Mouse (Mus musculus): ENCODE results near the gene Nucb1. TPM values are rescaled to one million over a fixed set of nuclear protein-coding genes. Genes with fewer than 3 reads are reported as not detected.
"Not testable (repeated sequence)": the region's sequence is repeated elsewhere in the genome, so short reads cannot be mapped to it uniquely, and the experiment has no call there.

The Nucb1 gene
- polyA plus RNA-seq, 1 experiment from 2014 or later = 209 TPM

- Histone ChIP-seq H3K4me2 (replicated peaks) (no peak overlapping the region), H3K27me3 (replicated peaks) (no peaks in the 10 kb centered on the region), H3K36me3 (peaks cover 16% of the 10 kb centered on the region), H3K9ac (no peak overlapping the region), H3K9me3 (no peaks in the 10 kb centered on the region), H3K4me1 (replicated peaks) (peaks cover 32% of the 10 kb centered on the region), H3K27ac (no peak overlapping the region), H3K4me3 (replicated peaks) (no peak overlapping the region)
- no peak for ATAC-seq
- WGBS = 91% methylated on average over 7 of the region's 7 CpGs
Measured at GRCm38 (mm10) chr7:45463987-45464778, 46.0 kb downstream of the Nucb1 start.

DNA sequence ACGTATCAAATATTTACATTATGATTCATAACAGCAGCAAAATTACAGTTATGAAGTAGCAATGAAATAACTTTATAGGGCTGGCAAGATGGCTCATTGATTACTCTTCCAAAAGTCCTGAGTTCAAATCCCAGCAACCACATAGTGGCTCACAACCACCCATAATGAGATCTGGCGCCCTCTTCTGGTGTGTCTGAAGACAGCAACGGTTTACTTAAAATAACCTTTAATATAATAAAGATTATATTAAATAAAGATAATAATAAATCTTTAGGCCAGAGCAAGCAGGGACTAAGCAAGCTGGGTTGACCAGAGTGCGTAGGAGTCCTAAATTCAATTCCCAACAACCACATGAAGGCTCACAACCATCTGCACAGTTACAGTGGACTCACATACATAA, 47.3 kb downstream of the Nucb1 start:
- H3K9ac ChIP-seq; H3K27me3 ChIP-seq (replicated peaks); H3K9me3 ChIP-seq; H3K4me3 ChIP-seq (replicated peaks); H3K4me2 ChIP-seq (replicated peaks); ATAC-seq; H3K27ac ChIP-seq: not testable (repeated sequence)
- Histone ChIP-seq H3K4me1 (replicated peaks) (peaks cover 38% of the 10 kb centered on the region), H3K36me3 (peaks cover 16% of the 10 kb centered on the region)
- 76% methylated on average over 4 of the region's 4 CpGs for WGBS

DNA sequence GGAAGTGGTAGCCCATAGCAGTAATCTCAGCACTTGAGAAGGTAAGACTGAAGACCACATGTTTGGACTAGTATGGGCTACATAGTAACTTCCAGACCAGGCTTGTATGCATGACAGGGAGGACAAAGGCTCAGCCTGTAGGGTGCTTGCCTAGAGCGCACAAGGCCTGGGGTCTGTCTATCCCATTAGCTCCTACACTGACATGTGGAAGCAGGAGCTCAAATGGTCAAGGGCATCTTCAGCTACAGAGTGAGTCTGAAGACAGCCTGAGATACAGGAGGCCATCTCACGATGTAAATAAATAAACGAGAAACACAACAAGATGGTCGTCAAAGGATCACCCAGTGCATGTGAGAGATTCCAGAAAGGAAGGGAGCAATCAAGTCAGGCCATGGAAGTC, 47.9 kb downstream of the Nucb1 start:
- Histone ChIP-seq H3K9me3 (no peaks in the 10 kb centered on the region), H3K9ac (no peak overlapping the region), H3K4me3 (replicated peaks) (no peak overlapping the region), H3K4me2 (replicated peaks) (no peak overlapping the region), H3K36me3 (peaks cover 16% of the 10 kb centered on the region), H3K27me3 (replicated peaks) (no peaks in the 10 kb centered on the region), H3K4me1 (replicated peaks) (peaks cover 43% of the 10 kb centered on the region), H3K27ac (no peak overlapping the region)
- 80% methylated on average over 4 of the region's 4 CpGs for WGBS
- no peak for ATAC-seq

- Histone ChIP-seq H3K9ac (no peak overlapping the region), H3K36me3 (peaks cover 21% of the 10 kb centered on the region), H3K4me1 (replicated peaks) (peaks cover 44% of the 10 kb centered on the region), H3K4me2 (replicated peaks) (peak overlapping the region; percentile 14; the same call in 1 of the 2 replicates), H3K4me3 (replicated peaks) (no peak overlapping the region), H3K9me3 (no peaks in the 10 kb centered on the region), H3K27me3 (replicated peaks) (no peaks in the 10 kb centered on the region), H3K27ac (peak overlapping the region; percentile 89)
- no peak for ATAC-seq
- WGBS = 71% methylated on average over 4 of the region's 4 CpGs
Measured at GRCm38 (mm10) chr7:45461781-45462180, 48.4 kb downstream of the Nucb1 start.

DNA sequence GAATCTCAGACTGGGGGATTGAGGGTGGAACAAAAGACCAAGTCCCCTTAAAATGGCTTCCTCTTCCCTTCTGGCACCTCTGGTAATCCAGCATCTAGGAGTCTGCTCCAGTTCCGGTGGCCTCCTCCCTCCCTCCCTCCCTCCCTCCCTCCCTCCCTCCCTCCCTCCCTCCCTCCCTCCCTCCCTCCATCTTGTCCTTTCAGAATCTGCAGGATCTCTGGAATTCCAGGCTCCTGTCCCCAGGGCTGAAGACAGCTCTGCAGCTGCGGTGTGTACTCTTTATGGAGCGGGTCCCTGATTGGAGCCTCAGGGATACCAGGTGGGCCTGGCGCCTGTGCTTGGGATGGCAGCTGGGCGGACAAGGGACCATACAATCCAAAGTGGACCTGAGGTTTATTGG, 48.9 kb downstream of the Nucb1 start:
- Histone ChIP-seq H3K27me3 (replicated peaks) (no peaks in the 10 kb centered on the region), H3K36me3 (peaks cover 21% of the 10 kb centered on the region), H3K9ac (no peak overlapping the region), H3K4me3 (replicated peaks) (no peak overlapping the region), H3K9me3 (no peaks in the 10 kb centered on the region), H3K4me1 (replicated peaks) (peaks cover 44% of the 10 kb centered on the region), H3K27ac (peak overlapping the region; percentile 89), H3K4me2 (replicated peaks) (peak overlapping the region; percentile 57)
- WGBS = 46% methylated on average over 5 of the region's 5 CpGs
- peak; percentile 2 for ATAC-seq

DNA sequence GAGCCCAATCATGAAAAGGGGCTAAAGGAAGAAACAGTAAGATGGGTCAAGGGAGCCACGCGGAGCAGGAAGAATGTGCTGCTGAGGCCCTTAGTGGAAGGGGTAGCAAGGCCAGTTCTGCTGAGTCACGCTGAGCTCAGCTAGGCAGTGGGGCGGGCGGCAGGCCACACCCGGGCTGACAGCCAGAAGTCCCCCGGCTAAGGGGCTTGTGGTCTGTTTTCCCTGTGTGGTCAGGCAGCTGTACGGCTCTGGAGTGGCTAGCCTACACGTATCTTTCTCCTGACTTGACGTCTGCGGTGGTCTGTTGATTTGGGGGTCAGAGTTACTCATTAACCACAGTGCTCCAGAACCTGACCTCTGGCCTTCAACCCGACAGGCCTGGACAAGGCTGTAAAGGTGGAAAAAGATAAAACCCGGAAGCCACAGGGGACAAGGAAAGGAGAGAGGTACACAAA, 49.3 kb downstream of the Nucb1 start:
- 5% methylated on average over 13 of the region's 13 CpGs for WGBS
- peaks cover 25% of the 10 kb centered on the region for H3K36me3 ChIP-seq

GRCm38 (mm10) chr7:45460377-45460776, 49.8 kb downstream of the Nucb1 start:
- 57% methylated on average over 7 of the region's 7 CpGs for WGBS
- Histone ChIP-seq H3K4me3 (replicated peaks) (peak overlapping the region; percentile 29), H3K4me2 (replicated peaks) (peak overlapping the region; percentile 57), H3K36me3 (peaks cover 25% of the 10 kb centered on the region), H3K27me3 (replicated peaks) (no peaks in the 10 kb centered on the region), H3K4me1 (replicated peaks) (peaks cover 35% of the 10 kb centered on the region), H3K9me3 (no peaks in the 10 kb centered on the region), H3K27ac (peak overlapping the region; percentile 89), H3K9ac (peak overlapping the region; percentile 43)
- ATAC-seq = no peak

More for the DNA sequence above, 49.3 kb downstream of the Nucb1 start:
- Histone ChIP-seq H3K4me2 (replicated peaks) (peak overlapping the region; percentile 57), H3K9ac (peak overlapping the region; percentile 43; the same call in 1 of the 2 replicates), H3K4me1 (replicated peaks) (peaks cover 41% of the 10 kb centered on the region), H3K4me3 (replicated peaks) (peak overlapping the region; percentile 29), H3K27ac (peak overlapping the region; percentile 89), H3K9me3 (no peaks in the 10 kb centered on the region), H3K27me3 (replicated peaks) (no peaks in the 10 kb centered on the region)
- ATAC-seq = peak; percentile 64

DNA sequence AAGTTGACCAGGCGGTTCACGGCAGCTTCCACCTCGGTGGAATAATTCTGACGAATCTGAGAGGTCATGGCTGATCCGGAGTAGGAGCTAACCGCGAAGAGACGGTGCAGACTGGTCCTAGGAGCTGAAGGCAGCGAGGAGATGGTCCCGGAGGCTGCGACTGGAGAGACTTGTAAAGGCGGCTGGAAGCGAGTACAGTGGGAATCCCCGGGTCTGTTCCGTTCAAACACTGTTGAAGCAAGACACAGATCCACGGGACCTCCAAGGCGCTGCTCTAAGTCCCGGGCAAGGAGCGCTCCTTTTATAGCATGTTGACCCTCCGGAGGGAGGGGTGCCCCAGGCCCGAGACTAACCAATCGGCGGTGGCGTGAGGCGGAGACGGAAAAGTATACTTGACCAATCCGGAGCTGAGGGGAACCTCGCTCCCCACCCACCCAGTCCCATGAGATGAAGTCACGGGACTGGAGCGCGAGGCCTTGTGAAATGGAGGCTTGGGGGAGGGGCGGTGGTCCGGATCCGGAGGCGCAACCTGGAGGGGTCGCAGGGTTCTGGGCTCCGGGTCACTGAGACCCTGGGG, 50.6 kb downstream of the Nucb1 start, which contains the start of gene Ftl1:
Gene Ftl1, minus strand, starts transcription at position 321 of the 577 bp plus-strand sequence.
- WGBS = 0% methylated on average over 29 of the region's 37 CpGs
- H3K27ac ChIP-seq = peak within 1 kb of the TSS; percentile 89
- peak within 1 kb of the TSS; percentile 75 for H3K4me2 ChIP-seq (replicated peaks)
- peak within 1 kb of the TSS; percentile 75 for H3K9ac ChIP-seq
- peak within 1 kb of the TSS; percentile 73 for H3K4me3 ChIP-seq (replicated peaks)
- peak; percentile 94 for ATAC-seq
- H3K36me3 ChIP-seq = peaks cover 19% of the 10 kb centered on the region
- not testable (repeated sequence) for H3K9me3 ChIP-seq; H3K27me3 ChIP-seq (replicated peaks)
- peaks cover 32% of the 10 kb centered on the region for H3K4me1 ChIP-seq (replicated peaks)

DNA sequence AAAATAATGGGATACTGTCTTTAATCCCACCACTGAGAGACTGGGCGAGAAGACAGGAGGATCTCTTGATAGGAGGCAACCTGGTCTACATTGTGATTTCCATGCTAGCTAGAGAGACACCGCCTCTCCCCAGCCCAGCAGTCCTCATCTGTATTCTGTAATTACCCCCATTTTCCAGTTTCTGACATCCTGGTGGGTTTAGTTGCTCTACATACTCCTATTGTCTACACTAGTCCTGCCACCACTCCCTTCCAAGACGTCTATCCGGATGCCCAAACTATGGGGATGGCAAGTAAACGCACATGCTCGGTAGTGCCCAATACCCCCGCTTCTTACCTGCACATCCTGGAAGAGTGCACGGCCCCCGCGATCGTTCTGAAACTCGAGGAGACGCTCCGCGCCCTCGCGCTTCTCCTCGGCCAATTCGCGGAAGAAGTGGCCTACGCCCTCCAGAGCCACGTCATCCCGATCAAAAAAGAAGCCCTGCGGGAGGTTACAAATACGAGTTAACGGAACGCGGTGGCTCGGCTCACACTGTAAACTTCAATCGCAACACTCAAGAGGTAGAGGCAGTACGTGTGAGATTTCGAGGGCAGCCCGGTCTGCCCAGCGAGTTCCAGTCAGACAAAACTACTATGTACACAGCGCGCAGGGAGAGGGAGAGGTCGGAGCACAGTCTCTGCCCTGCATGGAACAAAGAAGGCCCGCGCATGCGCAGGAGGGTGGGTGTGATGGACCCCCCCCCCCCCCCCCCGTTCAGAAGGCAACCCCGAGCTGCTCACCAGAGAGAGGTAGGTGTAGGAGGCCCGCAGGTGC, 51.2 kb downstream of the Nucb1 start:
- peak overlapping the region; percentile 75 for H3K9ac ChIP-seq
- H3K4me2 ChIP-seq (replicated peaks) = peak overlapping the region; percentile 75
- H3K36me3 ChIP-seq = peaks cover 23% of the 10 kb centered on the region
- peak; percentile 66 for ATAC-seq
- no peaks in the 10 kb centered on the region for H3K27me3 ChIP-seq (replicated peaks)
- WGBS = 1% methylated on average over 41 of the region's 43 CpGs
- H3K27ac ChIP-seq = peak overlapping the region; percentile 79
- H3K9me3 ChIP-seq = no peaks in the 10 kb centered on the region
- H3K4me1 ChIP-seq (replicated peaks) = peaks cover 32% of the 10 kb centered on the region
- H3K4me3 ChIP-seq (replicated peaks) = peak overlapping the region; percentile 73

DNA sequence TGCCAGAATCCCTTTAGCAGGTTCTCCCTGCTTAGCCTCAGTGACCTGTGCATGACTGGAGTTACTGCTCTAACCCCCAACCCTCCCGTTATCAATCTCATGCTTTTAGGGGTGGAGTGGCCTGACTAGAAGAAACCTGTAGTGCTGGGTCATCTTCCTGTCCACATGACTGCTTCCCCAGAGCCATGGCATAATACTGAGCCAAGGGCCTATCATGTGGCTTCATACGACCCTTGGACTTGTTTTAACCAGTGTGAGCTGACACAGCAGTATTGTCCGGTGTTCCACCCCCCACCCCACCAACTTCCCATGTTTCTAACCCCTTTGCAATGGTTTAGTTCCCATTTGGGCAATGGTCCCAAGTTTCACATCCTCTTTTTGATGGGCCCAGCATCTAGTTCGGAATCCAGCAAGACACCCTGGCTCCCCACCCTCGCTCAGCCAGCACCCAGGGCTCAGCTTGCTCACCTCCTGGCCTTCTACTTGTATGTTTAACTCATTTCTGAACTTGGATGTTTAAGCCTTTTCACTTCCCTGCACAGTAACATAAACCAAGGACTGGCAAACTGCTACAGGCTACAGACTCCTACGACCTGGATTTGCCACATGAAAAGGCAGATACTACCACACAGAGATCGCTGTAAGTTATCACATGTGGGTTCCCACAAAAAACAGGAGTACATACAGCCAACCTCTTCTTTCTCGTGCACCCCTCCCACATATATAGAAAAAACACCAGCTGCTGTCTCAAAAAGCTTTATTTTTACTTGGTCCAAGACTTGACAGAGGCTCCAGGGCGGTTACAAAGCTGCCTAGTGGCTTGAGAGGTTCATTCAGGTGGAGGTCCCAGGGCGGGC, 52.8 kb downstream of the Nucb1 start:
- Histone ChIP-seq H3K4me3 (replicated peaks) (peak overlapping the region; percentile 73), H3K27ac (peak overlapping the region; percentile 79), H3K36me3 (peaks cover 17% of the 10 kb centered on the region), H3K9me3 (no peaks in the 10 kb centered on the region), H3K9ac (peak overlapping the region; percentile 75), H3K4me2 (replicated peaks) (peak overlapping the region; percentile 75), H3K4me1 (replicated peaks) (peaks cover 32% of the 10 kb centered on the region), H3K27me3 (replicated peaks) (no peaks in the 10 kb centered on the region)
- ATAC-seq = peak; percentile 23
- 47% methylated on average over 10 of the region's 10 CpGs for WGBS

DNA sequence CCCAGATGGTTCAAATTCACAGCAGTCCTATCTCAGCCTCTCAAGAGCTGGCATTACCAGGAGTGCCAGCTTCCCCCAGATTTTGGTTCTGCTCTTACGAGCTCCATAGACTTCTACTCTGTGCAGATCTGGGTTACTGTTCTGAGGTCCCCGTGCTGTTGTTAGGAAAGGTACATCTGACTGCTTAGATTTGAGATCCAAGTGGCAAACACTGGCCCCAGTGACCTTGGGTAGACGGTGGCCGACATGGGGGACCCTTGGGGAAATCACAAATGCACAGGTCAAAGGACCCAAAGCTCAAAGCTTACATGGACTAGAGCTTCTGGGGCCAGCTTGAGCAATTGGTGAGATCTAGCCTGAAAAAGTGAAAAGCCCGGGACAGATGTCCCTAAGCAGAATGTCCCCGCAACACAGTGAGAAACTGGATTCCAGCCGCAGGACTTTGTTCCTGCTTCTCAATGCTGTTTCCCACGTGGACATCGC, 53.4 kb downstream of the Nucb1 start:
- peaks cover 29% of the 10 kb centered on the region for H3K4me1 ChIP-seq (replicated peaks)
- H3K4me3 ChIP-seq (replicated peaks) = 0 out of 2 replicates have a peak overlapping the region, but pooled peaks have one; percentile 73
- 44% methylated on average over 9 of the region's 9 CpGs for WGBS
- H3K36me3 ChIP-seq = peaks cover 17% of the 10 kb centered on the region
- no peak for ATAC-seq
- H3K4me2 ChIP-seq (replicated peaks) = peak overlapping the region; percentile 75
- H3K27me3 ChIP-seq (replicated peaks) = no peaks in the 10 kb centered on the region
- no peaks in the 10 kb centered on the region for H3K9me3 ChIP-seq
- H3K9ac ChIP-seq = 0 out of 2 replicates have a peak overlapping the region, but pooled peaks have one; percentile 75
- peak overlapping the region; percentile 79 for H3K27ac ChIP-seq

Data from intestine, embryonic 15.5 days (tissue).